Comparison of ENCODE assay signal across 11 mouse cellular contexts in genomic region chr7:142375261-142375724, GRCm38 (mm10). TPM values are rescaled to one million over a fixed set of nuclear protein-coding genes. Genes with fewer than 3 reads are reported as not detected.
DNase-seq lines count a peak whose midpoint lies in the region; ATAC-seq and TF ChIP-seq lines count a peak whose summit lies in the region.
"Had no signal": no experiment of that assay in that cellular context is flagged by ENCODE, and none has a peak within 500 bp of the region (broad histone marks: within the 10 kb centered on the region; RNA-seq: fewer than 3 reads in every experiment).

No protein-coding gene starts in this region.

- TF ChIP-seq CTCF in layer of hippocampus, adult 2 months (conservative IDR thresholded peaks at IDR 0.05): no peak

- peaks cover 25% of the 10 kb centered on the region for H3K27me3 ChIP-seq in forebrain, embryonic 15.5 days

- H3K27ac ChIP-seq in layer of hippocampus, adult 2 months: peak overlapping the region; percentile 67; the same call in 1 of the 2 replicates
- no peak overlapping the region for H3K27ac ChIP-seq in forebrain, embryonic 15.5 days (replicated peaks)

- intact Hi-C loops in heart, postnatal 10 days (cut with DNase I): no loop called here

- peaks cover 43% of the 10 kb centered on the region for H3K36me3 ChIP-seq in forebrain, embryonic 15.5 days

- H3K4me2 ChIP-seq in forebrain, embryonic 15.5 days (replicated peaks): no peak overlapping the region
- H3K4me2 ChIP-seq: midbrain, embryonic 11.5 days had no signal

- H3K9ac ChIP-seq in forebrain, embryonic 15.5 days (replicated peaks): no peak overlapping the region

- WGBS in forebrain, embryonic 15.5 days: 71% methylated on average over 6 of the region's 6 CpGs

- no peak overlapping the region for H3K4me3 ChIP-seq in layer of hippocampus, adult 2 months
- H3K4me3 ChIP-seq in forebrain, embryonic 15.5 days: no peak overlapping the region

- no peak for ATAC-seq in forebrain, embryonic 15.5 days (replicated peaks)

- H3K4me1 ChIP-seq in forebrain, embryonic 15.5 days: peaks cover 14% of the 10 kb centered on the region

- DNase-seq in layer of hippocampus, adult 2 months (ENCODE audit: low spot score in 2 of 2): no peak
- DNase-seq in layer of hippocampus, postnatal 25 days (ENCODE audit: extremely low spot score in 1 of 2, low spot score in 1 of 2): no peak
- peak; percentile 85 for DNase-seq in MN1 (ENCODE audit: low spot score)
- peak; percentile 78 to 82 for DNase-seq in cerebellum, adult 18-20 months
- peak; percentile 31 to 50 for DNase-seq in heart, postnatal 10 days
- DNase-seq in thymus, postnatal 14 days: no peak
- no peak for DNase-seq in testis, postnatal 10 days (ENCODE audit: low spot score)

- H3K9me3 ChIP-seq in forebrain, embryonic 15.5 days: no peaks in the 10 kb centered on the region
- H3K9me3 ChIP-seq: G1E had no signal

RNA-seq across cellular contexts. Expression of gene Ifitm10, which starts 1.7 kb away (rescaled TPM):
- total RNA-seq in layer of hippocampus, adult 2 months (2021): 10 to 100 TPM; 35.3 to 38.6 TPM
- total RNA-seq in layer of hippocampus, postnatal 25 days (2021): 10 to 100 TPM; 40.7 to 41.8 TPM
- total RNA-seq in heart, postnatal 10 days (2021): 1 to 10 TPM; 1.0 to 1.1 TPM
- polyA plus RNA-seq in forebrain, embryonic 15.5 days (2015; fragmentation: Nextera tagmentation; extraction: Ambion mirVana): 2.4 and 3.1 TPM in 2 replicates

RNA-seq across cellular contexts. Expression of gene Gm49369, which starts 7.2 kb away (rescaled TPM):
- 1 to 10 TPM in 1 of 2 experiments, not detected in 1; 4.4 TPM for total RNA-seq in layer of hippocampus, adult 2 months (2021)
- total RNA-seq in layer of hippocampus, postnatal 25 days (2021): 10 to 100 TPM in 1 of 2 experiments, 1 to 10 TPM in 1; 3.2 to 10.3 TPM
- total RNA-seq in heart, postnatal 10 days (2021): 1 to 10 TPM; 1.7 to 5.1 TPM
- polyA plus RNA-seq in forebrain, embryonic 15.5 days (2015; fragmentation: Nextera tagmentation; extraction: Ambion mirVana): 1.0 and 3.0 TPM in 2 replicates
- polyA plus RNA-seq: stomach, embryonic 14.5 days had no signal

RNA-seq across cellular contexts. Expression of gene Ctsd, which starts 12.5 kb away (rescaled TPM):
- 100 to 1,000 TPM; 291 to 297 TPM for total RNA-seq in layer of hippocampus, adult 2 months (2021)
- 100 to 1,000 TPM; 313 to 344 TPM for total RNA-seq in layer of hippocampus, postnatal 25 days (2021)
- 100 to 1,000 TPM; 501 to 525 TPM for total RNA-seq in heart, postnatal 10 days (2021)
- polyA plus RNA-seq in forebrain, embryonic 15.5 days (2015; fragmentation: Nextera tagmentation; extraction: Ambion mirVana): 195 and 218 TPM in 2 replicates

RNA-seq across cellular contexts. Expression of gene Syt8, which starts 59.4 kb away (rescaled TPM):
- not detected for total RNA-seq in layer of hippocampus, adult 2 months (2021)
- not detected for total RNA-seq in layer of hippocampus, postnatal 25 days (2021)
- total RNA-seq in heart, postnatal 10 days (2021): not detected
- not detected in 2 replicates for polyA plus RNA-seq in forebrain, embryonic 15.5 days (2015; fragmentation: Nextera tagmentation; extraction: Ambion mirVana)
- polyA plus RNA-seq: G1E; midbrain, embryonic 11.5 days had no signal

Comparison
In these comparisons a context has a peak if more than half of its experiments do, and no peak if none do; other contexts are left out.
1. DNase-seq: peak in MN1 (single experiment), cerebellum, adult 18-20 months (2 of 2) and heart, postnatal 10 days (2 of 2); none in layer of hippocampus, adult 2 months (0 of 2), layer of hippocampus, postnatal 25 days (0 of 2), thymus, postnatal 14 days (single experiment) and testis, postnatal 10 days (single experiment).
2. RNA of gene Ifitm10, which starts 1.7 kb away (total RNA-seq): 40.7 to 41.8 TPM in layer of hippocampus, postnatal 25 days and 35.3 to 38.6 TPM in layer of hippocampus, adult 2 months; 1.0 to 1.1 TPM in heart, postnatal 10 days; every median in the first group is over 10 times any median in the second.